Mouse (Mus musculus): Measurements from ENCODE around the gene Rapgef4.

DNA sequence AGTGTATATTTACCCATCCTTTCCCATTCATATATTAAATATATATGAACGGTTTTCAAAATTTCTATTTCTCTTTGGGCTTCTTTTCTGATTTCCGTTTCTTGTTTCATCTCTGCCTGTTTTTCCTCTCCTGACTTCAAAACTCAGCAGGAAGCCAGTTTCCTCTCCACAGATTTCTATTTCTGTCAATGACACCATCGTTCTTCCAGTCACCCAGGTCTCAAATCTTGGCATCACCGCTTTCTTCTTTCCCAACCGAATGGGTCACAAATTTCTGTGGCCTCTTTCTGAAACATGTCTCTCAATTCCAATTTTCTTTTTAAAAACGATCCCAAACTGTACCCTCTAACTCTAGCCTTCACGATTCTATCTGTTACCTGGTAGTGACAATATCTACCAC lies 303.6 kb downstream of the Rapgef4 start:
- no peak for TF ChIP-seq POLR2A (IDR thresholded peaks at IDR 0.05; ENCODE audit: borderline replicate concordance, extremely low read depth, insufficient read depth, insufficient read length, poor library complexity, severe bottlenecking)
- no peak for TF ChIP-seq CTCF (IDR thresholded peaks at IDR 0.05; ENCODE audit: borderline replicate concordance, extremely low read depth, insufficient read depth, insufficient read length)

Data from brain, embryonic 14.5 days (tissue).